Mouse (Mus musculus) midbrain, embryonic 11.5 days (tissue): Measurements from ENCODE around the gene Dok3. TPM values are rescaled to one million over a fixed set of nuclear protein-coding genes. Genes with fewer than 3 reads are reported as not detected.
A peak's percentile ranks its signal among the peaks of the same experiment; 100 is the strongest.

Source experiments
- ATAC-seq: fragments of 200-750 bp; cut with Nextera tagmentation; 2 replicates; pipeline ENCODE4 v1.8.0; 2017; ENCODE audit warnings: moderate TSS enrichment, moderate library complexity; ENCODE audit not compliant: low FRiP score
- DNase-seq: peaks from one replicate; pipeline ENCODE4 v3.0.0; 2015; ENCODE audit warnings: low spot score; ENCODE audit errors: missing footprints
- H3K27ac ChIP-seq: fragments of 300-500 bp; sonication (generic); 2 replicates; pipeline ENCODE4 v1.5.1; 2014; ENCODE audit warnings: low read depth, low read length
- H3K27me3 ChIP-seq: fragments of 300-500 bp; sonication (generic); 2 replicates; pipeline ENCODE4 v1.6.1; 2014; ENCODE audit warnings: mild to moderate bottlenecking, low read length, moderate library complexity, mixed read lengths; ENCODE audit not compliant: control insufficient read depth, insufficient read depth
- H3K36me3 ChIP-seq: fragments of 300-500 bp; sonication (generic); 2 replicates; pipeline ENCODE4 v1.6.1; 2014; ENCODE audit warnings: mild to moderate bottlenecking, low read length, moderate library complexity, mixed read lengths; ENCODE audit not compliant: control insufficient read depth, insufficient read depth
- H3K4me1 ChIP-seq: fragments of 300-500 bp; sonication (generic); 2 replicates; pipeline ENCODE4 v1.6.1; 2014; ENCODE audit warnings: low read length; ENCODE audit not compliant: control insufficient read depth, insufficient read depth
- H3K4me2 ChIP-seq: fragments of 300-500 bp; sonication (generic); 2 replicates; pipeline ENCODE4 v1.6.1; 2014; ENCODE audit warnings: mild to moderate bottlenecking, moderate library complexity
- H3K4me3 ChIP-seq: fragments of 300-500 bp; sonication (generic); 2 replicates; pipeline ENCODE4 v1.5.1; 2014; ENCODE audit warnings: low read depth, low read length
- H3K9ac ChIP-seq: fragments of 300-500 bp; sonication (generic); 2 replicates; pipeline ENCODE4 v1.6.1; 2014; ENCODE audit warnings: low read length
- H3K9me3 ChIP-seq: fragments of 300-500 bp; sonication (generic); 2 replicates; pipeline ENCODE4 v1.6.1; 2016; ENCODE audit warnings: low read length; ENCODE audit not compliant: control insufficient read depth
- WGBS: fragments of 180-500 bp; shearing (Covaris S2); extraction: QIAGEN DNeasy Blood & Tissue Kit; methylation state at CpG from one replicate; pipeline ENCODE4 v1.1.7; 2014; 5-methylcytosine and 5-hydroxymethylcytosine counted together
- polyA plus RNA-seq: library from polyadenylated mRNA; unstranded; fragments of >200 nt; fragmentation: Nextera tagmentation; extraction: Ambion mirVana; gene quantifications from 2 replicates; pipeline ENCODE4 v1.2.1, GENCODE M21; 2014

Gene Dok3
- polyA plus RNA-seq, 1 experiment from 2014 or later, result 1.9 TPM

DNA sequence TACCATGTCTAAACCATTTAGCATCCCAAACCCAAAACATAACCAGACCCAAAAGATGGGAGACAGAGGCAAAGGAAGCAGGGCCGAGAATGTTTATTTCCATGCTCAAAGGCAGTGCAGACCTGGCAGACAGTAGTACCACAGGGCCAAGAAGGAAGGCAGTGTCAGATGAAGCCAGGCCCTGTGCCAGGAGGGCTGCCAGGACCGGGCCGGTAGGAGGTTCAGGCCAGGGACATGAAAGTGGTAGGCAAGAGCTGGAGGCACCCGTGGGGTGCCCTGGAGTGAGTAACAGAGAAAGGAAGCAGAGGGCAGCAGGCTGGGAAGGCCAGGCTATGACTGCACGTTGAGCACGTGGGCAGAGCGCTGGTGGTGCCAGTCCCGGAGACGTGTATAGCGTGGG is 22.4 kb downstream of the Dok3 start:
- DNase-seq (no peak), ATAC-seq (no peak)
- peaks cover 15% of the 10 kb centered on the region for H3K4me1 ChIP-seq
- H3K9me3 ChIP-seq, result no peaks in the 10 kb centered on the region
- no peak overlapping the region for H3K4me2 ChIP-seq
- no peak overlapping the region for H3K4me3 ChIP-seq
- H3K36me3 ChIP-seq, result peaks cover 16% of the 10 kb centered on the region
- H3K27ac ChIP-seq, result no peak overlapping the region
- no peaks in the 10 kb centered on the region for H3K27me3 ChIP-seq
- H3K9ac ChIP-seq, result no peak overlapping the region
- 95% methylated on average over 10 of the region's 10 CpGs for WGBS

DNA sequence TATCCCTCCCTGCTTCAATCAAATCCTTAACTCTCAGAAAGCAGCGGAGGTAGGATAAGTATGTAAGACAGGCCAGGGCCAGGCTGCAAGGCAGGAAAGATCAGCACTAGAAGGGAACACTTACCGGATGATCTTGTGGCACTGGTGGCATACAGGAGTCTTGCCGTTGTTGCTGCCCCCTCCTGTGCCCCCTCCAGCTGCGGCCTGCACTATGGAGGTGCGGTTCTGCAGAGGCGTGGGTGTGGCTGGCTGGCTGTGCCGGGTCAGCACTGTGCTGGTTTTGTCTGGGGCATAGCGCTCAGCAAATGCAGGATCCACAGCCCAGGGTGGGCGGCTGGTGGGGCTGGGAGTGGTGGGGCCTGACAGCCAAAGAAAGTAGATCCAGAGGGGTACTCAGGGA is 23.3 kb downstream of the Dok3 start:
- no peak overlapping the region for H3K4me2 ChIP-seq
- H3K4me1 ChIP-seq, result peaks cover 6% of the 10 kb centered on the region
- peaks cover 16% of the 10 kb centered on the region for H3K36me3 ChIP-seq
- ATAC-seq (no peak), DNase-seq (no peak)
- no peak overlapping the region for H3K27ac ChIP-seq
- H3K4me3 ChIP-seq, result no peak overlapping the region
- no peaks in the 10 kb centered on the region for H3K27me3 ChIP-seq
- H3K9me3 ChIP-seq, result no peaks in the 10 kb centered on the region
- WGBS, result 94% methylated on average over 9 of the region's 9 CpGs
- no peak overlapping the region for H3K9ac ChIP-seq

DNA sequence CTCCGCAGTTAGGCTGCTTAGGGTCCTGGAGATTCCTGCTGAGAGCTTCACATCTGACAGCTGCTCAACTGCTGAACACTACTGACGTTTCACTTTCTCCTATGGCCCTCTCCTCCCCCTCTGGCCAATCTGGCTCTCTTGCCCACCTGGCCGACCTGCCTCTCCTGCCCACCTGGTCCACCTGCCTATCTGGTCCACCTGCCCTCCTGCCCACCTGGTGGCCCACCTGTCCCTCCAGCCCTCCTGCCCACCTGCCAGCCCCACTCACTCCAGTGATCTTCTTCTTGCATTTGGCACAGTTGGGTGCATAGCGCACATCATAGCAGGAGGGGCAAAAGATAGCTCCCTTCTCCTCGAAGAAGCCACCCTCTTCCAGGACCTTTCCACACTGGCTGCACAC is 24.7 kb downstream of the Dok3 start:
- Histone ChIP-seq H3K4me2 (no peak overlapping the region), H3K27me3 (no peaks in the 10 kb centered on the region), H3K4me1 (no peaks in the 10 kb centered on the region), H3K4me3 (no peak overlapping the region), H3K9ac (no peak overlapping the region), H3K9me3 (no peaks in the 10 kb centered on the region), H3K36me3 (peaks cover 16% of the 10 kb centered on the region), H3K27ac (no peak overlapping the region)
- ATAC-seq (no peak), DNase-seq (no peak)
- WGBS, result 89% methylated on average over 5 of the region's 5 CpGs

DNA sequence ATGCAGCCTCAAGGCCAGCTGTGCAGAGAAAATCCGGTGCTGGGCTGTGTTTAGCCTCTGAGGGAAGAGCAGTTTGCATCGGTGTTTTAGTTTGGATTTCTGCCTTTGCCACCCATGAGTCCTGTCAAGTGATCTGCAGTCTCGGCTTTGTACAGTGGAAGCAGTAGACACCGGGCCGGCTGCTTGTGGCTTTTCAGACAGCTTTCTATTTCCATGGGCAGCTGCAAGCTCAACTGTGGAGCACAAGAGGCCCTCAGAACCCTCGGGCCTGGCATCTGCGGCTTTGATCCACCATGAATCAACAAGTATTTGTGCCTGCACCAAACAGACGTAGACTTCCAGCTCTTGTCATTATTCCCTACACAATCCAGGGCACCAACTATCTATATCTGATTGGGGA is 26.7 kb downstream of the Dok3 start:
- Histone ChIP-seq H3K27me3 (no peaks in the 10 kb centered on the region), H3K9ac (no peak overlapping the region), H3K4me3 (no peak overlapping the region), H3K27ac (no peak overlapping the region), H3K4me1 (no peaks in the 10 kb centered on the region), H3K9me3 (no peaks in the 10 kb centered on the region), H3K36me3 (peaks cover 20% of the 10 kb centered on the region), H3K4me2 (no peak overlapping the region)
- DNase-seq, result no peak
- no peak for ATAC-seq
- WGBS, result 91% methylated on average over 8 of the region's 8 CpGs

DNA sequence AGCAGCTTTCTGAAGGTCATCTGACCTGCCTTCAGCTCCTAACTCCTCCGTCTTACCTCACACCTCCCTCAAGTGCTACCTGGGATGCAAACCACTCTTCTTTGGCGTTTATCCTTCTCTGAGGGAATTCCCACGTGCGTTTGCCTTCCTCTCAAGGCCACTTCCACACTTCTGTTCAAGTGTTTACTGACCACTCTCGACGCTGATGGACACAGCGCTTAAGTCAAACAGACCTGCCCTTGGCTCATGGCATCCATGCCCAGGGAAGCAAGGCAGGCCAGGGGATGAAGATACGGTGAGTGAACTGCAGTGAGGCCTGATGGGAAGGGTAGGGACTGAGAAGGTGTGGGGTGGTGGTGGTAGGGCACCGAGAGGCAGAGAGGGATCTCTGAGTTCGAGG is 28.5 kb downstream of the Dok3 start:
- no peak for ATAC-seq
- 87% methylated on average over 10 of the region's 10 CpGs for WGBS
- Histone ChIP-seq H3K27me3 (no peaks in the 10 kb centered on the region), H3K27ac (no peak overlapping the region), H3K9ac (no peak overlapping the region), H3K9me3 (no peaks in the 10 kb centered on the region), H3K36me3 (peaks cover 16% of the 10 kb centered on the region), H3K4me3 (no peak overlapping the region), H3K4me2 (no peak overlapping the region), H3K4me1 (peaks cover 9% of the 10 kb centered on the region)
- DNase-seq, result no peak

DNA sequence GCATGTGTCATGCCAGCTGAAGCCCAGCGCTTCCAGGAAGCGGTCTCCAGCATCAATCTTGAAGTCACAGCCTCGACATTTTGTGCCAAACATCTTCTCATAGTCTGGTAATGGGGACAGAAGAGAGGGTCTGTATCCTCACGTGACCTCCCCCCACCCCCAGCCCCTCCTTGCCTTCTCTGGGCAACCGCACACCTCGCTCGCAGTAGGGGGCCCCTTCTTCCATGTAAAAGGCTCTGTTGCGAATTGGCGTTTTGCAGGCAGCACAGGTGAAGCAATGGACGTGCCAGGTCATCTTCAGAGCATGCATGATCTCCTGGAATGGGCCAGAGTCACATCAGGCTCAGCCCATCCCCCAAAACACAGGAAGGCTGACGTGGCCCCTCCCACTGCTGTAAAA is 30.2 kb downstream of the Dok3 start:
- no peaks in the 10 kb centered on the region for H3K27me3 ChIP-seq
- ATAC-seq (no peak), DNase-seq (no peak)
- WGBS, result 55% methylated on average over 11 of the region's 11 CpGs
- no peak overlapping the region for H3K9ac ChIP-seq
- peaks cover 11% of the 10 kb centered on the region for H3K36me3 ChIP-seq
- H3K9me3 ChIP-seq, result no peaks in the 10 kb centered on the region
- H3K4me2 ChIP-seq, result no peak overlapping the region
- H3K27ac ChIP-seq, result no peak overlapping the region
- no peak overlapping the region for H3K4me3 ChIP-seq
- peaks cover 19% of the 10 kb centered on the region for H3K4me1 ChIP-seq

DNA sequence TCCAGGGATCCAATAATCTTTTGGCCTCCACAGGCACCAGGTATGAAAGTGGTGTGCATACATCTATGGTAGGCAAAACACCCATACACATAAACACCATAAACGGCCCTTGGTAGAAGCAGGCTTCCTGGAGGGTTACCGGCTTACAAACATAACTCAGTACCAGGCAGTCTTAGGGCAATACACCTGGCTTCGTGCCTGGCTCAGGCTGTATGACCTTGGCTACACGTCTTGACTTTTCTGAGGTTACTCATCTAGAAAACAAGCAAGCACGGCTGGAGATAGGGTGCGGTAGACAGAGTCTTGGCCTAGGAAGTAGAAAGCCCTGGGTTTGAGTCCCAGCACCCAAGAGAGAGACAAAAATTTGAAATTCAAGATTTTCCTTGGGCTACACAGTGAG is 32.4 kb downstream of the Dok3 start:
- 88% methylated on average over 6 of the region's 6 CpGs for WGBS
- DNase-seq, result no peak
- H3K4me3 ChIP-seq, result no peak overlapping the region
- no peak for ATAC-seq
- H3K9ac ChIP-seq, result no peak overlapping the region
- no peak overlapping the region for H3K27ac ChIP-seq
- H3K4me2 ChIP-seq, result no peak overlapping the region
- no peaks in the 10 kb centered on the region for H3K27me3 ChIP-seq
- H3K4me1 ChIP-seq, result peaks cover 19% of the 10 kb centered on the region
- no peaks in the 10 kb centered on the region for H3K9me3 ChIP-seq
- peaks cover 9% of the 10 kb centered on the region for H3K36me3 ChIP-seq

DNA sequence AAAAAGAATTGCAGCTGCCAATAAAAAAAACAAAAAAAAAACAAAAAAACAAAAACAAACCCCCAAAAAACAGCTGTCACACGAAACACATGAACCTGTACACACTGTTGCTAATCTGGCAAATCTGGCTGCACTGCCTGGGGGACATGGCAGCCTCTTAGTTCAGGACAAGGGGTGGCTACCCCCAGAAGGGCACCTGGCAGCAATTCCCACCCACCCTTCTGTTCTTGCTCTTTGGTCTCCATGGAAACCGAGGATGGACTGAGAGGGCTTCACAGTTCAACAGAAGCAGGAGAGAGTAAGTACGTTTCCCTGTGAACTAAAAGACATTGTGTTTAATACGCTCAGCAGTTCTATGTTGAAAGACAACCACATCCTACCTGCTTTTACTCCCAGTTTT is 33.4 kb downstream of the Dok3 start:
- no peak overlapping the region for H3K4me2 ChIP-seq
- 0 out of 2 replicates have a peak overlapping the region, but pooled peaks have one; percentile 10 for H3K9ac ChIP-seq
- no peaks in the 10 kb centered on the region for H3K9me3 ChIP-seq
- DNase-seq, result no peak
- H3K4me1 ChIP-seq, result peaks cover 19% of the 10 kb centered on the region
- no peak overlapping the region for H3K4me3 ChIP-seq
- no peak overlapping the region for H3K27ac ChIP-seq
- peaks cover 9% of the 10 kb centered on the region for H3K36me3 ChIP-seq
- no peaks in the 10 kb centered on the region for H3K27me3 ChIP-seq
- no peak for ATAC-seq
- 17% methylated on average over 4 of the region's 4 CpGs for WGBS

DNA sequence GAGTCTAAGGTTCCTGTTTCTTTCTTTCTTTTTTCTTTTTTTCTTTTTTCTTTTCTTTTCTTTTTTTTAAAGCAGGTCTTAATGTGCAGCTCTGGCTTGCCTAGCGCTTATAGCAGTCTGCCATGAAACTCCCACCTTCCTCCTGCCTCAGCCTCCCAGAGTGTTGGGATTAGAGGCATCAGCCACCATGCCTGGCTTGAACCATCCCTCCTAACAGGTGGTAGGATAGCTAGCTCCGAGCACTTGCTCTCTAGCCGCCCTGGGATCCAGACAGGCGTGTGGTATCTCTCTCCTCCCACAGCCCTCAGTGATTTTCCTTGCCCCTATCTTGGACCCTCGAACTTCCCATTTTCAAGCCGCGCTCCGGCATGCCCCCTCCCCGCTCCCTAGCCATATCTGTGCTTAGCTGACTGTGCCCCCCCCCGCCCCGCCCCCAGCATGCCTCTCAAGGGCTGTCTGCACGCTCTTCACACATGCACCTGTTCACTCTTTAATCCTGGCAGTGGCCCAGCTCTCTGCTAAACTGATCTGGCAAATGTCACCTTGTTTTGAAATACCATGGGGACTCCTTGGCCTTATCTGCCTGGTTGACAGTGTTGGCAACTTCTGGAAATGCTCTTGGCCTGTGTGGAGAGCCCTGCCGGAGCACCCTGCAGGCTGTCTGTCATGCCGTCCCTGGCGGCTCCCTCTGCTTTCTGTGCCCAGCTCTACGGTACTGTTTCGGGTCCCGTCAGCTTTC is 34.0 kb downstream of the Dok3 start:
- Histone ChIP-seq H3K9me3 (no peaks in the 10 kb centered on the region), H3K4me3 (no peak overlapping the region), H3K9ac (peak overlapping the region; percentile 35; the same call in 1 of the 2 replicates), H3K27ac (no peak overlapping the region), H3K27me3 (no peaks in the 10 kb centered on the region), H3K4me2 (no peak overlapping the region), H3K4me1 (peaks cover 19% of the 10 kb centered on the region), H3K36me3 (peaks cover 9% of the 10 kb centered on the region)
- 20% methylated on average over 18 of the region's 18 CpGs for WGBS
- DNase-seq (peak; percentile 81), ATAC-seq (0 out of 2 replicates have a peak, but pooled peaks have one; percentile 16)
